Mouse (Mus musculus) heart, embryonic 16.5 days (tissue): ENCODE results near the gene Iqsec1. TPM values are rescaled to one million over a fixed set of nuclear protein-coding genes. Genes with fewer than 3 reads are reported as not detected.
A peak's percentile ranks its signal among the peaks of the same experiment; 100 is the strongest.

Experiments
- ATAC-seq: fragments of 200-750 bp; cut with Nextera tagmentation; replicated peaks from 2 replicates; pipeline ENCODE4 v1.8.0; 2017; ENCODE audit warnings: moderate number of reproducible peaks; ENCODE audit not compliant: insufficient read depth, low FRiP score; ENCODE audit errors: extremely low read depth
- H3K27ac ChIP-seq: fragments of 300-500 bp; sonication (generic); 2 replicates; pipeline ENCODE4 v1.5.1; 2014; ENCODE audit warnings: mild to moderate bottlenecking, low read length, control low read depth, moderate library complexity
- H3K27me3 ChIP-seq: fragments of 300-500 bp; sonication (generic); 2 replicates; pipeline ENCODE4 v1.6.1; 2014; ENCODE audit warnings: low read length, mixed read lengths; ENCODE audit not compliant: control insufficient read depth, insufficient read depth
- H3K36me3 ChIP-seq: fragments of 300-500 bp; sonication (generic); 2 replicates; pipeline ENCODE4 v1.6.1; 2014; ENCODE audit not compliant: control insufficient read depth, insufficient read depth
- H3K4me1 ChIP-seq: fragments of 300-500 bp; sonication (generic); 2 replicates; pipeline ENCODE4 v1.6.1; 2014; ENCODE audit warnings: low read length, mixed read lengths; ENCODE audit not compliant: control insufficient read depth, insufficient read depth
- H3K4me2 ChIP-seq: fragments of 300-500 bp; sonication (generic); 2 replicates; pipeline ENCODE4 v1.6.1; 2014; ENCODE audit warnings: low read depth, mild to moderate bottlenecking, control low read depth, low read length
- H3K4me3 ChIP-seq: fragments of 300-500 bp; sonication (generic); 2 replicates; pipeline ENCODE4 v1.5.1; 2014; ENCODE audit warnings: mild to moderate bottlenecking, control low read depth, low read length
- H3K9ac ChIP-seq: fragments of 300-500 bp; sonication (generic); 2 replicates; pipeline ENCODE4 v1.6.1; 2014; ENCODE audit warnings: low read length, control low read depth
- H3K9me3 ChIP-seq: fragments of 300-500 bp; sonication (generic); replicated peaks from 2 replicates; pipeline ENCODE4 v1.6.1; 2016; ENCODE audit warnings: low read length; ENCODE audit not compliant: control insufficient read depth
- WGBS: fragments of 180-500 bp; shearing (Covaris S2); extraction: QIAGEN DNeasy Blood & Tissue Kit; methylation state at CpG from one replicate; pipeline ENCODE4 v1.1.7; 2014; 5-methylcytosine and 5-hydroxymethylcytosine counted together
- polyA plus RNA-seq: library from polyadenylated mRNA; unstranded; fragments of >200 nt; fragmentation: Nextera tagmentation; extraction: Ambion mirVana; gene quantifications from 2 replicates; pipeline ENCODE4 v1.2.1, GENCODE M21; 2015

Gene Iqsec1
- polyA plus RNA-seq, 1 experiment from 2014 or later: 13.7 TPM

DNA sequence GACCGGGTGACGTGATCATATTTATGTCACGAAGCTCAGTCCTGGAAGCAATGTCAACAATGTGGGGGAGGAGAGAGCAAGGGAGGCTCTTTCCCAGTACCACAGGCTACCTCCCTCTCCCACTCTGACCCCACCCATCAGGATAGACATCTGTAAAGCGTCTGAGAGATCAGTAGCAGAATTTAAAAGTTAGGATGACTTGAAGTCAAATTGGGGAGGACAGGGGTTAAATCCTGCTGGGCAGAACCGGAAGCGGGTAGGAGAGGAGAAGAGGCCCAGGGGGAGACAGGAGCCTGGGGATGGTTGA lies 366.9 kb downstream of the Iqsec1 start:
- no peaks in the 10 kb centered on the region for H3K27me3 ChIP-seq
- no peaks in the 10 kb centered on the region for H3K9me3 ChIP-seq
- peaks cover 55% of the 10 kb centered on the region for H3K4me1 ChIP-seq
- H3K27ac ChIP-seq: 0 out of 2 replicates have a peak overlapping the region, but pooled peaks have one; percentile 3
- H3K9ac ChIP-seq: no peak overlapping the region
- peaks cover 3% of the 10 kb centered on the region; the same call in 1 of the 2 replicates for H3K36me3 ChIP-seq
- H3K4me3 ChIP-seq: no peak overlapping the region
- ATAC-seq: no peak
- no peak overlapping the region for H3K4me2 ChIP-seq
- WGBS: 63% methylated on average over 6 of the region's 6 CpGs

DNA sequence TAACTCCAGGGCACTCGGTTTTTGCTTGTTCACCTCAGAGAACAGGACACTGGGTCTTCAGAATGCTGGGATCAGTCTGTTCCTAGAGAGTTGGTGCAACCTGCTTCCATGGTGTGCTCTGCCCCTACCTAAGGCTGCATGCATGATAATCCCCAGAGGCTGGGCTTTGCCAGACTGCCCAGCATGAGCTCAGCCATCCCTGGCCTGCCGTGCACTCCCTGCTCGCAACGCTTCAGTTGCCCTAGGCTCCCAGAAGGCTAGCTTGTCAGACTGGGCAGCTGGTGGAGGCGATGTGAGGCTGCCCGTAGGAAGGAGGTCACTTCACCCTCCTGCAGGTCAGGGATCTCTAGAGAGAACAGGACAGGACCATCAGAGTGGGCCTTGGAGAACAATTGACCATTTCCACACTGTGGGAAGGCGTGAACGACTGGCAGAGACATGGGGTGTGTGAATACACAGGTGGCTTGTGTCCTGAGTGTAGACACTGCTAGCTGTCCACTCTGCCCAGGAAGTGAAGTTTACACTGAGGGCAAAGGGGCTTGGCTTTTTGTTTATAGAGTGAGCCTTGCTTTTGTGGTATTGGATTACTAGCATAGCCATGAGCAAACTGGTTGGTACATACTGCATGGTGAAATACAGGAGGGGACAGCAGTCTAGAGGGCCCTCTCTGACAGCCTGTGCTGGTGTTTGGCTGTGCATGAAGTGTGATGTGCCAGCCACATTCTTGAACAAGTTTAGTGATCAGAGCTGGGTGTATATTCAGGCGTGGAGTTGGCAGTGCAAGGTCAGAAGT lies 367.5 kb downstream of the Iqsec1 start:
- no peaks in the 10 kb centered on the region for H3K9me3 ChIP-seq
- no peak overlapping the region for H3K9ac ChIP-seq
- peaks cover 59% of the 10 kb centered on the region for H3K4me1 ChIP-seq
- no peaks in the 10 kb centered on the region for H3K27me3 ChIP-seq
- H3K4me2 ChIP-seq: no peak overlapping the region
- H3K36me3 ChIP-seq: no peaks in the 10 kb centered on the region
- H3K4me3 ChIP-seq: no peak overlapping the region
- no peak for ATAC-seq
- 60% methylated on average over 9 of the region's 9 CpGs for WGBS
- H3K27ac ChIP-seq: 0 out of 2 replicates have a peak overlapping the region, but pooled peaks have one; percentile 5

DNA sequence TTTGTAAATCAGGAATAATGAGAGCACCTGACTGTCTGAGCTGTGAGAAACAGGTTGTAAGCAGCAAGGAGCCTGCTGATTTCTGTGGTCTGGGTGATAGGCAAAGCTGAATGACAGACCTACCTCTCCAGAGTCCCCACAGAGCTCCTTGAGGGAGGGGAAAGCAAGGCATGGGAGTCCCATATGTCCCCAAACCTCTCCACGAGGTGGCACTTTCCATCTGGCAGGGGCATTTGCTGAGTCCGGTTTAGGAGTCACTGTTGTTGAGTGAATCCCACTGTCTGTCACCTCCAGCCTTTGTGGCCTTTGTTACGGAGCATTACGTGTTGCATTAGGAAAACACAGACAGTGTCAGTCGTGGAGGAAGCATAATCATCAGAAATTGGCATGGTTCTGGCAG lies 368.5 kb downstream of the Iqsec1 start:
- Histone ChIP-seq H3K27ac (no peak overlapping the region), H3K36me3 (no peaks in the 10 kb centered on the region), H3K4me1 (peaks cover 68% of the 10 kb centered on the region), H3K27me3 (no peaks in the 10 kb centered on the region), H3K9ac (no peak overlapping the region), H3K4me3 (no peak overlapping the region), H3K4me2 (no peak overlapping the region), H3K9me3 (no peaks in the 10 kb centered on the region)
- 73% methylated on average over 5 of the region's 5 CpGs for WGBS
- ATAC-seq: no peak

DNA sequence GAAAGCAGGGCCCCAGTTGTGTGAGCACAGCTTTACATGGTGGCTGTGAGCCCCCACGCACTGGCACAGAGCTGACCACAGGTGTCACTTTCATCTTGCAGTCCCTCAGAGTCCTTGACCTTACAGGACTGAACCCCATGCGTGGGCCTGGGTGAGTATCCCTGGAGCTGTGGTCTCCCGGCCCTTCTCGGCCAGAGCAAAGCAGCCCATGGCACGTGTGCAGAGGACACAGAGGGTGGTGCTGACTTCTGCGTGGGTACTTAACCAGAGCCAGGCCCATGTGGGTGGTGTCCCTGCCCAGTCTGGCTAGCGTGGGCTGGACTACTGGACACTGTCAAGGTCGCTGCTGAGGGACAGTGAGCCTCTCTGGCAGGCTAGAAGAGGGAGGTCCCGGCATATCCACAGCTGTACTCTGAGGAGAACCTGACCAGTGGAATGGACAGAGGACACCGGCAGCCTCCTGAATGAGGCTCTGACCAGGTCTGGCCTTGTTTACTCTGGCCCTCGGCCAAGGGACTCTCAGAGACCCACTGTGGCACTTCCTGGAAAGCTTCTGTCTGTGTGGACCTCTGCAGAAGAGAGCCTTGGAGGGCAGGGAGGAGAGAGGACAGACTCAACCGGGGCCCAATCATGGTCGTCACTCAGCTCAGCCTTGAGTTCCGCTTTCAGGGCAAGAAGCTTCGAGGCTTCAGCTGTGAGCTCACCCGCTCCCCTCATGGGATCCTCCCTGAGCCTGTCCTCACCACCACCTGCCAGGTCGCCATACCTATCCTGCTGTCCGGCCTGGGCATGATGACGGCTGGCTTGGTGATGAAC lies 369.5 kb downstream of the Iqsec1 start:
- H3K36me3 ChIP-seq: no peaks in the 10 kb centered on the region
- H3K9ac ChIP-seq: peak overlapping the region; percentile 51
- no peak overlapping the region for H3K4me3 ChIP-seq
- 0 out of 2 replicates have a peak overlapping the region, but pooled peaks have one; percentile 10 for H3K4me2 ChIP-seq
- H3K27me3 ChIP-seq: no peaks in the 10 kb centered on the region
- H3K4me1 ChIP-seq: peaks cover 70% of the 10 kb centered on the region
- ATAC-seq: no peak
- 43% methylated on average over 19 of the region's 19 CpGs for WGBS
- H3K27ac ChIP-seq: peak overlapping the region; percentile 26
- no peaks in the 10 kb centered on the region for H3K9me3 ChIP-seq

DNA sequence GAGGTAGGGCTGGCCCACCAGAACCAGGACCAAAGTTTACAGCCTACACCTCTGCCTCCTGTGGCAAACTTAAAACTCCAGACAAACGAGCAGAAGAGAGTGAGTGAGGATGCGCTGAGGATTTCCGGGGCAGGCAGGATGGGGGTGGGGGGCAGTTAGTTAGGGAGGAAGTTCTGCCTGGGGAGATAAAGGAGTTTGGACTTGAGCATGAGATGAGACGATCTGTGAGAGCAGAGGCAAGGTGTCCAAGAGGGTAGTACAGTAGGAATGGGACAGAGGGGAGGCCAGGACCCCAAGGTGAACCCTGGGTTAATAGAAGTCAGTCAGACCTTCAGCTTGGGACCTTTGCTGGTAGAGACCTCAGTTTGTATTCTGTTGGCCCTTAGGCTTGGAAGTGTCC lies 370.2 kb downstream of the Iqsec1 start:
- Histone ChIP-seq H3K4me2 (no peak overlapping the region), H3K27me3 (no peaks in the 10 kb centered on the region), H3K9ac (peak overlapping the region; percentile 28; the same call in 1 of the 2 replicates), H3K9me3 (no peaks in the 10 kb centered on the region), H3K4me3 (no peak overlapping the region), H3K36me3 (no peaks in the 10 kb centered on the region), H3K27ac (no peak overlapping the region), H3K4me1 (peaks cover 70% of the 10 kb centered on the region)
- no peak for ATAC-seq
- WGBS: 47% methylated on average over 4 of the region's 4 CpGs

DNA sequence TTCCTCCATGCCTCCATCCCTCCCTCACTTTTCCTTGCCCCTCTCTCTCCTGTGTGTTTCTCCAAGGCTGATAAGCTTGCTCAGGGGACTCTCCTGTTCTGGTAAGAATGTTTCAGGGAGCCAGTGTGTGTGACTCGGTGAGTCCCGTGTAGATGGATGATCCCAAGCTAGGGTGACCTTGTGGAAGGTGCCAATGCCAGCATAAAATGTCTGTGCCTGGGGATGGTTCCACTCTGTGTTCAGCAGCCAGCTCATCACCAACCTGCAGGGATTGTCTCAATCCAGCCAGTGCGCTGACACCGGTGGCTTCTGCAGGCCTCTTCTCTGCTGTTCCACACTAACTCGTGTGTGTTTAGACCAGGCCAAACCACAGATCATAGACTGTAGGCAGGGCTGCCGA lies 372.0 kb downstream of the Iqsec1 start:
- H3K4me1 ChIP-seq: peaks cover 54% of the 10 kb centered on the region
- H3K9ac ChIP-seq: no peak overlapping the region
- no peaks in the 10 kb centered on the region for H3K9me3 ChIP-seq
- peak overlapping the region; percentile 90 for H3K27ac ChIP-seq
- no peak overlapping the region for H3K4me2 ChIP-seq
- WGBS: 63% methylated on average over 6 of the region's 6 CpGs
- no peaks in the 10 kb centered on the region for H3K36me3 ChIP-seq
- H3K4me3 ChIP-seq: no peak overlapping the region
- ATAC-seq: no peak
- H3K27me3 ChIP-seq: no peaks in the 10 kb centered on the region

DNA sequence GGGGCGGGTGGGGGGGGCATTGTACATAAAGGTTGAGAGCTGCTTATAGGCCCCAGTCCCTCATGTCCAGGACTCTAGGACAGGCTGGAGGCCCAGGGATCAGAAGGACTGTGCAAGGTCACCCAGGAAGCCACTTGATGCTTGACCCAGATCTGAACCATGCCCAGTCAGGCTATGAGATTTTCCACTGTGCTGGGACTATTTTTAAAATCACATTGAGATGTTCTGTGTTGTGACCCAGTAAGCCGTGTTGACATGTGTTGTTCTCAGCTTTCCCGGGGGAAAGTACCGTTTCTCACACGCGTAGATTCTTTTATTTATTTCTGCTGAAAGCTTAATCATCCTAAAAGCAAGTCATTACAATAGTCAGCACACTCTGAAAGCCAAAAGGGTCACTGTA lies 372.5 kb downstream of the Iqsec1 start:
- Histone ChIP-seq H3K9me3 (no peaks in the 10 kb centered on the region), H3K4me3 (no peak overlapping the region), H3K9ac (no peak overlapping the region; the same call in 1 of the 2 replicates), H3K4me1 (peaks cover 49% of the 10 kb centered on the region), H3K27ac (peak overlapping the region; percentile 90), H3K27me3 (no peaks in the 10 kb centered on the region), H3K4me2 (no peak overlapping the region), H3K36me3 (no peaks in the 10 kb centered on the region)
- 41% methylated on average over 6 of the region's 6 CpGs for WGBS
- ATAC-seq: peak; percentile 78

DNA sequence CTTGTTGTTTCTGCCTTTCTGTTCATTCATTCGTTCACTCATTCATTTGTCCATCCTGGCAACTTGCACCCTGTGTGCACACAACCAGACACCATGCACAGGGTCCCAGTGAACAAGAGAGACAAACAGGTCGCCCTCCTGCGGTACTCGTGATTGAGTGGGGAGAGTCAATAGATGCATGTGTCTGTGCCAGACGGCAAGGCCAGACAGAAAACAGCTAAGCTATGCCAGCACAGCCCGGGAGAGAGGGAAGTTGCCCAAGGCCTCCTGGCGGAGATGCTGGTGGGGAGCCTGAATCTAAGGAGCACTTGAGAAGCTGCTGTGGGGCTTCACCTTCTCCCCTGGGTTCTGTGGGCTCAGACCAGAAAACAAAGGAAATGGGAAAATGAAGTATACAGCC lies 373.1 kb downstream of the Iqsec1 start:
- Histone ChIP-seq H3K9me3 (no peaks in the 10 kb centered on the region), H3K4me3 (no peak overlapping the region), H3K27me3 (no peaks in the 10 kb centered on the region), H3K36me3 (no peaks in the 10 kb centered on the region), H3K4me2 (no peak overlapping the region), H3K4me1 (peaks cover 47% of the 10 kb centered on the region), H3K27ac (peak overlapping the region; percentile 90), H3K9ac (peak overlapping the region; percentile 24; the same call in 1 of the 2 replicates)
- 63% methylated on average over 7 of the region's 7 CpGs for WGBS
- ATAC-seq: no peak

DNA sequence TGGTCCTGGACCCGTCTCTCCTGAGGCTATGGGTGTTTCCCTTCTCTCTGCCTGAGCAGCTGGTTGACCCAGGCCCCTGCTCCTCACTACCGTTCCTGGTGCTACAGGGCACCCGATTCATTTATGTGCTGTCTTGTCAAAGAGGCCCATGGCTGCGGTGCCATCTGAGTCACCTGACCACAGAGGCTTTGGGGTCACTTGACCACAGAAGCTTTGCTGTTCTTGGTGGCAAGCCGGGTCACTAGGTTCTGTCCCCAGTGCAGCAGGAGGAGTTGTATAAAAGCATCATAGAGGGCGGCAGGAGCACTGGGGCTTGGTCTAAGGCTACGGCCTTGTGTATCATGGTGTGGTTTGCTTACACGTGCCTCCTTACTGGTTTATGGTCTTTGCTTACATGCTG lies 375.2 kb downstream of the Iqsec1 start:
- 84% methylated on average over 8 of the region's 8 CpGs for WGBS
- H3K27me3 ChIP-seq: no peaks in the 10 kb centered on the region
- no peak for ATAC-seq
- H3K9ac ChIP-seq: no peak overlapping the region
- H3K36me3 ChIP-seq: no peaks in the 10 kb centered on the region
- H3K4me3 ChIP-seq: no peak overlapping the region
- no peak overlapping the region for H3K4me2 ChIP-seq
- no peak overlapping the region for H3K27ac ChIP-seq
- no peaks in the 10 kb centered on the region for H3K9me3 ChIP-seq
- peaks cover 42% of the 10 kb centered on the region for H3K4me1 ChIP-seq
